Mouse (Mus musculus) limb, embryonic 13.5 days (tissue): ENCODE measurements around the gene Gm14137. TPM values are rescaled to one million over a fixed set of nuclear protein-coding genes. Genes with fewer than 3 reads are reported as not detected.

Experiments used
- ATAC-seq: fragments of 200-750 bp; cut with Nextera tagmentation; 2 replicates; pipeline ENCODE4 v1.8.0; 2017; ENCODE audit warnings: low read depth, moderate number of reproducible peaks, moderate TSS enrichment; ENCODE audit not compliant: low FRiP score
- H3K27ac ChIP-seq: fragments of 300-500 bp; sonication (generic); 2 replicates; pipeline ENCODE4 v1.5.1; 2015; ENCODE audit warnings: inconsistent platforms, mild to moderate bottlenecking, moderate library complexity
- H3K27me3 ChIP-seq: fragments of 300-500 bp; sonication (generic); 2 replicates; pipeline ENCODE4 v1.6.1; 2015; ENCODE audit warnings: mild to moderate bottlenecking, inconsistent platforms
- H3K36me3 ChIP-seq: fragments of 300-500 bp; sonication (generic); 2 replicates; pipeline ENCODE4 v1.6.1; 2015; ENCODE audit warnings: inconsistent platforms, mild to moderate bottlenecking, moderate library complexity
- H3K4me1 ChIP-seq: fragments of 300-500 bp; sonication (generic); 2 replicates; pipeline ENCODE4 v1.6.1; 2015; ENCODE audit warnings: inconsistent platforms
- H3K4me2 ChIP-seq: fragments of 300-500 bp; sonication (generic); replicated peaks from 2 replicates; pipeline ENCODE4 v1.6.1; 2015; ENCODE audit warnings: inconsistent platforms, mild to moderate bottlenecking, moderate library complexity
- H3K4me3 ChIP-seq: fragments of 300-500 bp; sonication (generic); 2 replicates; pipeline ENCODE4 v1.5.1; 2015; ENCODE audit warnings: moderate library complexity, mild to moderate bottlenecking, inconsistent platforms
- H3K9ac ChIP-seq: fragments of 300-500 bp; sonication (generic); 2 replicates; pipeline ENCODE4 v1.6.1; 2015; ENCODE audit warnings: mild to moderate bottlenecking, inconsistent platforms
- H3K9me3 ChIP-seq: fragments of 300-500 bp; sonication (generic); 2 replicates; pipeline ENCODE4 v1.6.1; 2016; ENCODE audit warnings: inconsistent platforms
- WGBS: fragments of 180-500 bp; shearing (Covaris S2); methylation state at CpG from one replicate; pipeline ENCODE4 v1.1.7; 2015; 5-methylcytosine and 5-hydroxymethylcytosine counted together
- polyA plus RNA-seq: library from polyadenylated mRNA; unstranded; fragments of >200 nt; fragmentation: Nextera tagmentation; extraction: Ambion mirVana; gene quantifications from 2 replicates; pipeline ENCODE4 v1.2.1, GENCODE M21; 2015

Gene Gm14137
- polyA plus RNA-seq, 1 experiment from 2014 or later = 0.75 TPM

DNA sequence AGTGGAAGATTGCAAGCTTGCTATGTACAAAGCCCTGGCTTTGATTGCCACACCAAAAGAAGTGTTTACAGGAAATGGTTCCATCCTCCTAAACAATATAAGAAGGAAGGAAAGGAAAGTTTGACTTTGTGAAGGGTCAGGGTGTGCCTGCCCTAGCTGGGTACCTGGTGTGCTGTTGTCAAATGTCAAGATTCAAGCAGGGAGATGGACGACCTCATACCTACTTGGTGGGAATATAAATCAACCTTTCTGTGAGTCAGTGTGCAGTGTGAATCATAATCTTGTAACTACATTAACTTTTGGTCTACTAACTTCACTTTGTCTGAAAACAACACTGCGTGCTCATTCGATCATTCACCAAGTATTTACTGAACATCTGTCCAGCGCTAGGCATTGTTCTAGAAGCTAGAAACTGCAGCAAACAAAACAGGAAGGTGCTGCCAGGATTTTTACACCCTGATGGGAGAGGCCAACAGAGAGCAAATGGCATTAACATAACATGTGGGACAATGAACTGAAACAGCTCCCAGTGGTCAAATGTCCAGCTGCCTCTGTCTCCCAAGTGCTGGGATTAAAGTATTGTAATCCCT is 29.7 kb downstream of the Gm14137 start:
- Histone ChIP-seq H3K36me3 (no peaks in the 10 kb centered on the region), H3K4me2 (no peak overlapping the region), H3K9ac (no peak overlapping the region), H3K4me3 (no peak overlapping the region), H3K9me3 (no peaks in the 10 kb centered on the region), H3K27me3 (no peaks in the 10 kb centered on the region), H3K27ac (no peak overlapping the region), H3K4me1 (peaks cover 22% of the 10 kb centered on the region)
- 72% methylated on average over 4 of the region's 4 CpGs for WGBS
- ATAC-seq = no peak

DNA sequence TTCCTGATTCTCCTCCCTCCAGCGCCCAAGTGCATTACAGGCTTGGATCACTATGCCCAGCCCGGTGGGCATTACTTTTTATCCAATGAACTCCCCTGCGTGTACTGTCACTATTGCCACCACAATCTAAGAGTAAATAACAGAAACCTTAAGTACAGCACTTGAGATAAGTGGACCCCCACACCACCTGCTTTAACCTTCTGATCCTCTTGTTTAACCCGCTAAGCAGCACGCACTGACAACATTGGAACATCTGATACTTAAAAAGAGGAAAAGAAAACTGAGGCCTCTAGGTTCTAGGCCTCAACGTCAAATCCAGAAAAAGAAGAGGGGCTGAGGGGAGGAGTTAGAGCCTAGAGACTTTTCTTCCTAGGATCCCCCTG is 33.6 kb downstream of the Gm14137 start:
- Histone ChIP-seq H3K36me3 (peaks cover 27% of the 10 kb centered on the region), H3K4me2 (peak overlapping the region; percentile 71), H3K4me3 (peak overlapping the region; percentile 76), H3K27me3 (no peaks in the 10 kb centered on the region), H3K9me3 (no peaks in the 10 kb centered on the region), H3K9ac (peak overlapping the region; percentile 74), H3K27ac (peak overlapping the region; percentile 91), H3K4me1 (peaks cover 22% of the 10 kb centered on the region)
- no peak for ATAC-seq
- WGBS = 26% methylated on average over 6 of the region's 6 CpGs

DNA sequence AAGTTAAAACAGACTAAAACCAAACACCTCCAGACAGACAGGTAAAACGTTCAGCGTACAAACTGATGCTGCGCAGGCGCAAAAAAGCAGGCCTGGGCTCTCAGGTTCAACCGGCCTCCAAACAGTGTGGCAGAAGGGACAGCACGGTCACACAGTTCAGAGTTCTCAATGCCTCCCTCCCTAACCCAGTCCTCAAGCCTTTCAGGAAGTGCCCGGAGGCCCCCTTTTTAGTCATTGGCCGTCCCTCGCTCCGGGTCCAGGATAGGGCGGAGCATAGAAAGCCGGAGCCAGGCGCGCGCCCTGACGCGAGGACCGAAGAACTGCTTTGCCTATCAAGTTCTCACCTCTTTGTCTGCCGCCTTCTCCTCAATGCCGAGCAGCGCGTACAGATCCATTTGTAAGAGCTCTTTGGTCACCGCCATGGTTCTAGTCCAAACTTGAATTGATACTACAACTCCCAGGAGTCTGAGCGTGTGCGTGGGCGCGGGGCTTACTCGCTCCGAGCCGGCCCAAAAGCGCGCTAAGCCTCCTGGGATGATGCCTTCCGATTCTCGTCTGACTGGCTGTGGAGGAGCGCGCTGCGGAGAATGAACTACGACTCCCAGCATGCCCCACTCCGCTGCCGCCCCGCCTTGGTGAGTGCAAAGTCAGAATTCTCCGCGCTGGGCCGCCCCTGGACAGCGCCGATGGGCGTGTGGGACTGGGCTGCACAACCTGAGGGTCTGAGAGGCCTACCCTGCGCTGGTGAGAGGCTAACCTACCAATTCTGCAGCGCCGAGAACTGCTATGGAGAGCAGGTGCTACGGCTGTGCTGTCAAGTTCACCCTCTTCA is 34.3 kb downstream of the Gm14137 start, which contains the start of the genes Zfyve19 and Dnajc17:
Gene Zfyve19, plus strand, starts transcription at position 274 of the 832 bp plus-strand sequence.
Gene Dnajc17, minus strand, starts transcription at position 452 of the 832 bp plus-strand sequence.
- peak within 1 kb of the TSS; percentile 71 for H3K4me2 ChIP-seq
- WGBS = under 1% methylated on average over 51 of the region's 51 CpGs
- H3K4me1 ChIP-seq = peaks cover 19% of the 10 kb centered on the region
- peak within 1 kb of the TSS; percentile 91 for H3K27ac ChIP-seq
- H3K4me3 ChIP-seq = peak within 1 kb of the TSS; percentile 76
- H3K9ac ChIP-seq = peak within 1 kb of the TSS; percentile 81
- peak; percentile 98 for ATAC-seq
- H3K27me3 ChIP-seq = no peaks in the 10 kb centered on the region
- H3K9me3 ChIP-seq = no peaks in the 10 kb centered on the region
- peaks cover 33% of the 10 kb centered on the region for H3K36me3 ChIP-seq

DNA sequence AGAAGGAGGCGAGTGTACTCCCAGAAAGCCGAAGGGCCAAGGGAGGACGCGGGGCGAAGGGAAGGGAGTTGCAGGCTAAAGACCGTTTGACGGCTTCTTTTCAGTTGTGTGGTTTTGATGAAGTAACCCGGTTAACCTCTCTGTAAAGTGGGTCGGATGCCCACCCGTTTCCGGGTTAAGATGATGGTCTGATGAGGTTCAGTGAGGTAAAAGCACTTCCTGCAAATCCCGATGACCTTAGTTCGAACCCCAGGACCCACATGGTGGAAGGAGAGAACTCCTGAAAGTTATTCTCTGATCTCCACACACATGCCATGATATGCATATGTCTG is 34.8 kb downstream of the Gm14137 start:
- Histone ChIP-seq H3K27ac (peak overlapping the region; percentile 91; the same call in 1 of the 2 replicates), H3K9me3 (no peaks in the 10 kb centered on the region), H3K9ac (peak overlapping the region; percentile 81), H3K4me1 (peaks cover 16% of the 10 kb centered on the region), H3K4me3 (peak overlapping the region; percentile 76), H3K27me3 (no peaks in the 10 kb centered on the region), H3K4me2 (peak overlapping the region; percentile 71), H3K36me3 (peaks cover 38% of the 10 kb centered on the region)
- whole genome bisulfite sequencing = 1% methylated on average over 13 of the region's 13 CpGs
- no peak for ATAC-seq

Other genes starting within 250 kb of the Gm14137 start
- gene Chst14, start 248.0 kb upstream of the Gm14137 start, polyA plus RNA-seq = 51.2 and 51.9 TPM in 2 replicates
- gene Ccdc32, start 145.1 kb upstream of the Gm14137 start, polyA plus RNA-seq = 22.8 and 23.1 TPM in 2 replicates
- 4.5 and 4.8 TPM in 2 replicates for gene Rpusd2, start 139.7 kb upstream of the Gm14137 start, polyA plus RNA-seq
- gene Knl1, start 127.4 kb upstream of the Gm14137 start, polyA plus RNA-seq = 54.7 and 56.3 TPM in 2 replicates
- gene Rad51, start 61.7 kb upstream of the Gm14137 start, polyA plus RNA-seq = 47.1 and 47.9 TPM in 2 replicates
- 41.4 and 44.4 TPM in 2 replicates for gene Rmdn3, start 17.5 kb upstream of the Gm14137 start, polyA plus RNA-seq
- 5.8 and 6.5 TPM in 2 replicates for gene Gchfr, start 6.7 kb upstream of the Gm14137 start, polyA plus RNA-seq
- gene Zfyve19, start 34.1 kb downstream of the Gm14137 start, polyA plus RNA-seq = 58.3 and 61.1 TPM in 2 replicates
- gene Dnajc17, start 34.3 kb downstream of the Gm14137 start, polyA plus RNA-seq = 23.1 and 25.4 TPM in 2 replicates
- gene Ppp1r14d, start 55.4 kb downstream of the Gm14137 start, polyA plus RNA-seq = not detected in 2 replicates
- gene Spint1, start 62.9 kb downstream of the Gm14137 start, polyA plus RNA-seq = 8.0 and 9.4 TPM in 2 replicates
- gene Rhov, start 96.8 kb downstream of the Gm14137 start, polyA plus RNA-seq = 11.1 and 11.5 TPM in 2 replicates
- gene Vps18, start 114.2 kb downstream of the Gm14137 start, polyA plus RNA-seq = 21.0 and 21.5 TPM in 2 replicates
- gene Dll4, start 151.3 kb downstream of the Gm14137 start, polyA plus RNA-seq = 5.4 TPM in 2 replicates
- gene Chac1, start 176.7 kb downstream of the Gm14137 start, polyA plus RNA-seq = 0.70 and 1.0 TPM in 2 replicates